Mouse (Mus musculus) lung, postnatal 4 days (tissue): Measurements from ENCODE around the gene Syne2.

Experiments
- DNase-seq, 2 experiments: peaks; one replicate each; pipeline ENCODE4 v3.0.0; 2021

Gene Syne2

DNA sequence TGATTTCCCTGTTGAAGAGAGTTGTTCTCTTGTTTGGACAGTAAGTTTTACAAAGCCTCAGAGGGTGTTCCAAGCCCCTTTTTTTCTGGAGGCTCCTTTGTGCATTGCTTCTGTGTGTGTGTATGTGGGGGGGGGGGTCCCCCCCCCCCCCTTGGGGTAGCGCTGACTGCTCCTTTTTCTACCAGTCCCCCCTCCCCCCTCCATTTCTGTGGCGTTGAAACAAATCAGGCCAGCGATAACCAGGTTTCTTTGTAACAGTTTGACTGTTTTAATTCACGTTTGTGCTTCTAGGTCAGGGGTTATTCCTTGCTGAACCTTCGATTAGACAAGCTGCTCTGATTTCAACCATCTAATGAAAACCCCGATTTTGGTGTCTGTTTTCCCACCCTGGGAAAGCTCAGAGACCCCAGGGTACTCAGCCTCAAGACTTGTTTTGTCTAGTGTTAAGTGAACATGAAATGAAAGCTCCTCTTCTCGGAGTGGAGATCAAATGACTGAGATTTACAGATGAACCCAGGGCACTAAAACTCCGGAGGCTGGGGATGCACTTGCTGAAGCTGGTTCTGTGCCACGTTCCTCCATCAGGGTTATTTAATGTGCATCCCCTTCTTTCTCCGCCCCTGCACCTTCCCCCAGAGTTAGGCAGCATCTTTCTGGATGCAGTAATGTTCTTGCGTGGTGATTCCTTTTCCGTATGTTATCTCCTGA, 56.5 kb downstream of the Syne2 start:
- no peak for DNase-seq

DNA sequence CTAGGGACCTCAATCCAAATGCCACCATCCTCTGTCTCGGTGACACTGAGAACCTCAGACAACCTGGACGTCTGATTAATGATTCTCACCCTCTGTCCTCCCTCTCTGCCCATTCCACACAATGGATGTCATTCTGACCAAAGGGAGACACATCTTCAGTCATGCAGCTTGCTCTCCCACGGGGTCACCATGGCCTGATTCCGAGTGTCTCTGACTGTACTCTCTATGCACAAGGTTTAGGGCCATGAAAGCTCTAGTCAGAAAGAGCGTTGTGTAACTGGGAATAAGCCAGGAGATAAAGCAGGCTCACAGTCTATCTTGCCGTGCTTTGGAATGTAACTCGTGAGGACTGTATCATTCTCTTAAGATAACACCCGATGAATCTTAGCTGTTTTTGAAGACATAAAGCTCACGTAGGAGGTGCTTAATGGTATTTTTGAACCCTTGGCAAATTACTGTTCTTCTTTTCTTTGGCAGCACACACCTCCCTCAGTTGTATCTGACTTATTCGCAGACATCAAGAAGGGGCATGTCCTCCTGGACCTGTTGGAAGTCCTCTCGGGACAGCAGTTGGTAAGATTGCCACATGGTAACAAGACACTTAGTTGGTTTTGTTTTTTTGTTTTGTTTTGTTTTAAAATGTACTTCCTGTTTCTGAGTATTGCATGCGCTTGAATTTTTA, 61.8 kb downstream of the Syne2 start:
- no peak for DNase-seq

DNA sequence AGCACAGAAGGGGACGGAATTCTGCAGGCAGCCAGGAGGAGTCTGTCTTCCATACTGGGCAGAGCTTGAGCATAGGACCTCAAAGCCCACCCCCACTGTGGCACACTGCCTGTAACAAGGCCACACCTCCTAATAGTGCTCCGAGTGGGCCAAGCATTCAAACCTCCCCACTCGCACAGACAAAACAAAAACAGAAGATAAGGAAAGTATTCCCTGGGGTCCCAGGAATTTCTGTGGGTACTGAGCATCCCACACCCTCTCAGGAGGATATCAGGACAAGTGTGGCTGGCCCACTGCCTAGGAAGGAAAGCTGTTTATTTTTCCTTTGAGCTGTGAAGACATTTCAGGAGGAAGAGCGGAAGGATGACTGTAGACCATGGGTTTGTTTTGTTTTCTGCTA, 63.6 kb downstream of the Syne2 start:
- peak; percentile 12 to 29 for DNase-seq

DNA sequence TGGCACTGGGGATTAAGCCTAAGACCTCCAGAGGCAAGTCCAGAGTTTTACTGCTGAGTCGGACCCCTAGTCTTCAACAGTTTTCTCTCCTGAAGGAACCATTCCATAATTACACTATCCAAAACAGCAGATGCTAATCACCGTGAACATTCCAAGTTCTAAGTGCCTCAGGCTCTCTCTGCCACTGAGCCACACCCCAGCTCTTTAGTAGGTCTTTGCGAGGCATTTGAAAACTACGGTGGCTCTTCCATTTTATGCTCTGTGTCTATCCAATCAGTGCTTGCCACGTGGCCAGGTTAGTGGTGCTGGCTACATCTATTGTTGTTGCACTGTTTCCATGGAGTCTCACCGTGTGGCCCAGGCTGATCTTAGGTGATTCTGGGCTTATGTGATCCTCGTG, 68.2 kb downstream of the Syne2 start:
- no peak for DNase-seq

DNA sequence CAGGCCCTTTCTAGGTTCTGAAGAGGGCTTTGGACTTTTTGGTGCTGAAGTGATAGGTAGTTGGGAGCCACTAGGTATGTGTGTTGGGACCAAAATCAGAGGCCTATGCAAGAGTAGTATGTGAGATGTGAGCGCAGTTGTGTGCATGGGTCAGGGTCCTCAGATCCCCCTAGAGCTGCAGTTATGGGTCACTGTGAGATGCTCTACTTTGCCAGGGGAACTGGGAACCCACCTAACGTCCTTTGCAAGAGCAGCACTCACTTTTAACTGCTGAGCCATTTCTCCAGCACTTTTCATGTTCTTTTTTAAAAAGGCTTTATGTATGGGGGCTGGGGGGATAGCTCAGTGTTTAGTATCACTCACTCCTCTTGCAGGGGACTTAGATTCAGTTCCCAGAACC, 69.0 kb downstream of the Syne2 start:
- DNase-seq: no peak

DNA sequence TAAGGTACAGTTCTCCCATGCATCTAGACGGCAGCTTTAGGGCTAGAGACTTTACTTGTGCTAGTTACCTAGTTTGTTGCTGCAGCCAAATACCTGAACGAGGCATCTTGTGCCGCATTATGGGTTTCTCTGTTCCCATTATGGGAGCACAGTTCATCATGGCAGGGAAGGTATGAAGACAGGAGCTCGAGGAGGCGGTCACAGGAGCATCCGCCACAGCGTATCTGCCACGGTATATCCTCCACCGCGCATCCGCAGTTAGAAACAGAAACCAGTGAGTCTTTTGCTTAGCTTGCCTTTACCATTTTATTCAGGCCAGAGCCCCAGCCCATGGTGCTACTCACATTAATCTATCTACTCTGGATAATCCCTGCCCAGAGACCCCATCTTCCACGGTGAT, 70.8 kb downstream of the Syne2 start:
- DNase-seq: no peak

DNA sequence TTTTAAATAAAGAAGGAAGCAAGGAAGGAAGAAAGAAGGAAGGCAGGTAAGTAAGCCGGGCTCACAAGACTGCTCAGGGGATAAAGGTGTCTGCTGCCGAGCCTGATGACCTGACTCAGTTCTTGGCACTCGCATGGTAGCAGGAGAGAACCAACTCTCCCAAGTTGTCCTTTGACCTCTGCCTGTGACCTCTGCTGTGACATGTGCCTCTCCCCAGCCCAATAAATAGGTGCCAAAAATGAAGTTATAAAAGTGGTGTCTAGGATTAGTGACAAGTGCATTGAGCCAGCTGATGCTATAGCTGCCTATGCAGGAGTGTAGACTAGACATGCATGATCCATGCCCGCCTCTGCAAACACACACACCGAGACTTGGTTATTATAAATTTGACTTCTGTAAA, 73.3 kb downstream of the Syne2 start:
- DNase-seq: no peak

DNA sequence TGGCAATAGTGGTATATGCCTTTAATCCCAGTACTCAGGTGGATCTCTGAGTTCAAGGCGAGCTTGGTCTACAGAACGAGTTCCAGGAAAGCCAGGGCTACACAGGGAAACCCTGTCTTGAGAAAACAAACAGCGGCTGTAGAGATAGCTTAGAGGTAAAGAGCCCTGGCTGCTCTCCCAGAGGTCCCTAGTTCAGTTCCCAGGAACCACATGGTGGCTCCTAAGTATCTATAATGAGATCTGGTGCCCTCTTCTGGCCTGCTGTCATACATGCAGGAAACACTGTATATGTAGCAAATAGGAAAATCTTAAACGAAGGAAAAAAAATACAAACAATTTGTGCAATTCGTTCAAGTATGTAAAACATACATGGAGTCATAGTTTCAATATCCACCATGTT, 75.5 kb downstream of the Syne2 start:
- DNase-seq: peak in 1 of 2 experiments; percentile 18

DNA sequence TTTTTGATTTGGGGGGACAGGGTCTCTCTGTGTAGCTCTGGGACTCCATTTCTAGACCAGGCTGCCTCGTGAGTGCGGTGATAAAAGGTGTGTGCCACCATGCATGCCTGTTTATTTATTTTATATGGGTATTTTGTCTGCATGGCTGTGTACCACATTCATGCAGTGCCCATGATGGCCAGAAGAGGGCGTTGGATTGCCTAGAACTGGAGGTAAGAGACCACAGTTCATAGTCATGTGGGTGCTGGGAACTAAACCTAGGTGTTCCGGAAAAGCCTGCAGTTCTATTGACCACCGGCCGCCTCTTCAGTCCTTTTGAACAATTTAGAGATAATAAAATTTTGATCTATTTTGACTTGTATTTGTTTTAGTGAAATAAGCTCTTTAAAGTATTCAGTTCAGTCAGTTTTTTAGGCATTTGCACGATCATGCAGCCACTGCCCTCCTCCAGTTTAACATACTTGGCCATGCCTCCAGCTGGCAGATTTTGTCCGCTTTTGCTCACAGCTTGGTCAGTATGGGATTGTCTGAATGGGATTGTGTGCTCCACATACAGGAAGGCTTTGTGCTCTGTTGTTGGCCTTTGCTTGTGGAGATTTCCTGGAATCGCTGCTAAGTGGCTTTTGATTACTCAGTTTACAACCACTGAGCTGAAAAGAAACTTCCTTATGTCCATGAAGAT, 76.5 kb downstream of the Syne2 start:
- DNase-seq: peak in 1 of 2 experiments; percentile 19

DNA sequence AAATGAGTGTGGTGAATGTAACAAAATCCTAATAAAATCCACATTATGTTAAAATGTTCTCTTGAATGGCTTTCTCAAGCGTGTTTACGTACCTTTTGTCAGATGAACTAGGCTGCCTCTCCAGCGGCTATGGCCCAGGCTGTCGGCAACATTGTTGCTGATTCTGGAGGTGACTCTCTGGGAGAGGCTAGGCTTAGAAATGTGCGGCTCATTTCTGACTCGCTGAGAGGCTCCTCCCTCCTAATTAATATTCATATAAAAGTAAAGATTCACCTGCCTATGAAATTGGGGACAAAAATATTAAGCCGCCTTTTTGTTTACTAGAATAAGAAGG, 77.0 kb downstream of the Syne2 start:
- no peak for DNase-seq

DNA sequence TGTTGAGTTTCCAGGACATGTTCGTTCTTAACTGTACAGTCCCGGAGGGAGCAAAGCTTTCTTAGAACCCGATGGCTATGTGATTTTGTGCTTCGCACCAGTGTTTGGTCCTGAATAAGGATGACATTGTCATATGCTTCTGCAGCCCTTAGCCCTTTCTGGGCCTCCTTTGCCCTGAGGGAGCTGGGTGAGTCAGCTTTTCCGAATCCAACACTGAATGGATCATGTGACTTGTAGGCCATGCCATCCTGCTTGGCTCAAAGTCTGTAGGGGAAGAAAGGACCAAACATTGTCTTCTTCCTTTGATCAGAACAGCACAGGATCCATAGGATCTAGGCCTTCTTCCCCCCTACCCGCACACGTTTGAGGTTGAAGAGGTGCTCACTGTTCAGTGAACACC, 79.9 kb downstream of the Syne2 start:
- DNase-seq: no peak

DNA sequence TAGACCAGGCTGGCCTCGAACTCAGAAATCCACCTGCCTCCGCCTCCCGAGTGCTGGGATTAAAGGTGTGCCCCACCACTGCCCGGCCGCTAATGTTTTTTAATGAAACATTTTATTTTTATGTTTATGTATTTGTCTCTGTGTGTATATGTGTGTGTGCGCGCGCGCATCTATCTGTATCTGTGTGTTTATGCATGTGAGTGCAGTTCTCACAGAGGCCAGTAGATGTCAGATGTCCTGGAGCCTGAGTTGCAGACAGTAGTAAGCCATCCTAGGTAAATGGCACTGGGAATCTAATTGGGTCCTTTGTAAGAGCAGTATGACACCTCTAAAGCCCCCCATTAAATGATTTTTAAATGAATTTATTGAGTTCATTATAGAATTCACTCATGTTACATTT, 83.8 kb downstream of the Syne2 start:
- no peak for DNase-seq

DNA sequence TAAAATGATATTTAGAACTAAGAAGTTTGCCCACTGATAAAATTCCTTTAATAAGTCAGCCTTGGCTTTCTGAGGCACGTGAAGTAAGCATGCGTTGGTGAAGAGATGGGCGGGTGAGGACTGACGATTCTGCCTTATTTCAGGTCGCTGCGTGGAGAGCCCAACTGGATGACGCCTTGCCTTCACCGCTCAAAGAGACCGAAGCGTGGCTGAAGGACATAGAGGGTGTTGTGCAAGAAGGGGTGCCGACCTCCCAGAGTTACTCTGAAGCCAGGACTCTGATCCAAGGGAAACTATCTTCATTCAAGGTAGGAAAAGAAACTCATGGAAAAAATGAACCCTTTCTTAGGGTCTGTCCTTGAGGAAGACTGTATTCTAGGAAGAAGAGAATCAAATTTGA, 86.1 kb downstream of the Syne2 start:
- DNase-seq: no peak

DNA sequence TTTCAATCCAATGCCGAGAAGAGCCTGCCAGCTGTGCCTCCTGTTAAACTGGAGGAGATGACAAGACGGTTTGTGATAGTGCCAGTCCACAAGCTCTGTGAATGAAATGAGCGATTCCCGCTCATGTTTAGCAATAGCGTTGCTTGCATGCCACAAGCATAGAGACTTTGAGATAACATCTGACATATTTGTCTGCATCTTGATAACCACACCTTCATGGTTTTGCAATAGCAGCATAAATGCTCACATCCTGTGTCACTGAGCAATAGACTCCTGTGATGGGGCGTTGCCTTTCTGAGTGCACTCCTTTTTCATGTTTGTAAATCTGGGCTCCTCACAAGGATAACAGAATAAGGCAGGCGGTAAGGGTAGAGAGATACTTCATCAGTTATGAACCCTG, 87.4 kb downstream of the Syne2 start:
- DNase-seq: no peak

DNA sequence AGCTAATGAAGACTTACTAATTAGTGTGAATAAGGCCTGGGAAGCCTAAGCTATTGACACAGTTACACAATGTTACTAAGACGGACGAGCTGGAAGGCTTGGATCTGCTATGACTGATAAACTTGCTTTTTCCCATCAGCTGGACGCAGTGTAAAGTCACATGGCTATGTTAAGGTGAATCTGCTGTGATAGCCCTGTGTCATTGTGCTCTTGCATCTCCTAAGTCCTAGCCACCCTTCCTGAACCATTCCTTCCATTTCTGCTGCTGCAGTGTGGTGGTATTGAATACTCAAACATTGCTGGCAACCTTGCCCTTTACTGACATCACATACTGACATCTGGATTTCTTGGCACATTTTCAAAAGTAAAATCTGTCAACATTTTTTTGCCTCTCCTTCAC, 90.5 kb downstream of the Syne2 start:
- DNase-seq: no peak

DNA sequence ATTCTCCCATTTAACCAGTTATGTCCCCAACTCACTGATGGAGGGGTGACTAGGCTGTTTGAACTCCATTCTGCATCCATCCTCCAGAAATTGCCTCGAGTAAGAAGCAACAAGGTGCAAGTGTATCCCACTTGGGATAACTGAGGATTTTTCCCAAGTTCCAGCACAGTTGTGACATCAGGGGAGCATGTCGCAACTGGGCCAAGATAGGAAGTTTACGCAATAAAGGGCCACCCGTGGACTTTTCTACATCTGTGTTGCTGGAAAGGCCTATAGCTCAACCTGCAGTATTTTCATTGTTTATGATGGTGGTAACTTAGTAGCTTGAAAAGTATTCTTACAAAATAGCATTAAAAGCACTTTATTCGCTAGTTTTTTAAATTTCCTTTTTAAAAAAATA, 97.8 kb downstream of the Syne2 start:
- no peak for DNase-seq

DNA sequence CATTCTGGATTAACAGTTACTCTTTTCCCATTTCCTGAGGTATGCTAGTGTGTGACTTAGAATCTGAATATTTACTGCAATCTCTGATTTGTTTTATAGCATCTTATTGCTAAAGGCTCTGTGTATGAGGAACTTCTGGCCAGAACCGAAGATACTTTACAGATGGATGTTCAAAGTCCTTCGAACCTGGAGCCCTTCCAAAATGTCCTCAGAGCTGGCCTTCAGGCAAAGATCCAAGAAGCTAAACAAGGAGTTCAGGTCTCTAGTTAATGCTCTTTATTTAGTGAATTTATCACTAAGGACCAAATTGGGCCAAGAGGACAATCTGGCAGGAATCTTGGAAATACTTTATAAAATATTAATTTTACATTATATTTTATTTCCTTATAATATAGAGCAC, 100.5 kb downstream of the Syne2 start:
- DNase-seq: no peak

DNA sequence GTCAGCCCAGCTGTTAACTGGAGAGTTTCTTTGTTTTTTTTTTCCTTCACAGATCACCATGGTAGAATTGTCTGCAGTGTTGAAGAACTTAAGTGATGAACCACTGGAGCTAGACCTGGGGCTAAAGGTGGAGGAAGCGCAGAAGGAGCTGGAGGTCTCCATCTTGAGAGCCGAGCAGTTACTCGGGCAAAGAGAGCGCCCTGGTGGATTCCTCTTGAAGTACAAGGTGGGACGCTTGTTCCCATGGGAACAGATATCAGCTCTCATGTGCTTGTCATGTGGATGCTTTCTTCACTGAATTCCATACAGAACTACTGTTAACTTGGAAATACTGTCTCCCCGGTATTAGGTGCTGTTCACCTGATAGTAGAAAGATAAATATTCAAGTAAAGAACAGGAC, 101.0 kb downstream of the Syne2 start:
- DNase-seq: peak; percentile 30 to 37

DNA sequence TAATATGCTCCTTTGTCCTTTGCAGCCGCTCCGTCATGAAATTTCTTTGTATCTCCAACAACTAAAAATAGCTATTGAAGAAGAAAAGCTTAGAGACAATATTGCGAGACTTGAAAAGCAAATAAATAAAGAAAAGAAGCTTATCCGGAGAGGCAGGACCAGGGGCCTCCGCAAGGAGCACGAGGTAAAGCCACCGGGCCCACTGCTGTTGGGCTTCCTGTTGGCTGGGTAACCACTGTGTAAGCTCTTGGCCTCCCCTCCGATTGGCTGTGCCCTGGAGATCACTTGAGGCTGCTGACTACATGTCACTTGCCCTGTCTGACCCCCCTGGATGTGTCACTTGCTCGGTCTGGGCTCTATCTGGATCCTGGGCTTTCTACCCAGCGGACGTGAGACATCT, 105.0 kb downstream of the Syne2 start:
- peak in 1 of 2 experiments; percentile 23 for DNase-seq

DNA sequence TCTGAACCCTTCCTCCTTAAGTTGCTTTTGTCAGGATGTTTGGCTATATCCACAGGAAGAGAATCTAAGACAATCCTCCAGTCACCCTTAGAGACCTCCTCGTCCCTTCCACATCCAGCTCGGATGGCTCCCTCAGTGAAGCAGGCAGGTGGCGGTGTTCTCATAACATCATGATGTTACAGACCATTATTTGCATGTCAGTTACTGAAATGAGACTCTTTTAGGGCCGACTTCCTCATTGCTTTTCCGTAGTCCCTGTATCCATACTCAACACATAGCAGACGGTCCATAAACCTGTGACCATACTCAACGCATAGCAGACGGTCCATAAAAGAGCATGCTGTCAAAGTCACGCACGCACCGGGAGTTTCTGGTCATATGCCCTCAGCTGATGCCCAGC, 106.9 kb downstream of the Syne2 start:
- DNase-seq: no peak

DNA sequence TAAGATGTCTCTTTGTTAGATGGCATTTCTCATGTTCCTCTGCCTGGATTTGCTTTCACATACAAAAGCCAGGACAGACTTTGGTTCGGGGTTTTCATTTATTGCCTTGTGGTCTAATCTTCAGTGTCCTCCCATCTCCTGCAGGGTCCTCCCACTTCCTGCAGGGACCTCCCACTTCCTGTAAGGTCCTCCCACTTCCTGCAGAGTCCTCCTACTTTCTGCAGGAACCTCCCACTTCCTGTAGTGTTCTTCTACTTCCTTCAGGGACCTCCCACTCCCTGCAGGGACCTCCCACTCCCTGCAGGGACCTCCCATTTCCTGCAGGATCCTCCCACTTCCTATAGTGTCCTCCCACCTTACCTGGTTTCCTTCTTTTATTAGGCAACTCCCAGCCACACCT, 109.7 kb downstream of the Syne2 start:
- no peak for DNase-seq

DNA sequence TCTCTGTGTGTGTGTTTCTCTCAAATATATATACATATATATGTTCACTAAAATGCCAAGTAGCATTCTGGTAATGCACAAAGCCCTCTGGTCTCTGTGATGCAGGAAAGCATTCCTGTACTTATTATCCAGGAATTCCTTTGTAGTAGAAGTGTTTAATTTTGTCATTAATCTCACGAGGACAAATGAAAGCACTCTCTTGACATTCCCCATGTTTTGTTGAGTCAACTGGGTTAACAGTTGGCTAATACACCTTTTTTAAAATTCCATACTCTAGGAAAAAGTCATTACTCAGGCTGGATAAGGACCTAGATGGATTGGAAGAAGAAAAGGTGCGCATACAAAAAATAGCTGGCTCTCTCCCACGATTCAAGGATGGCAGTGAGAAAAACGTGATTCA, 115.6 kb downstream of the Syne2 start:
- no peak for DNase-seq

DNA sequence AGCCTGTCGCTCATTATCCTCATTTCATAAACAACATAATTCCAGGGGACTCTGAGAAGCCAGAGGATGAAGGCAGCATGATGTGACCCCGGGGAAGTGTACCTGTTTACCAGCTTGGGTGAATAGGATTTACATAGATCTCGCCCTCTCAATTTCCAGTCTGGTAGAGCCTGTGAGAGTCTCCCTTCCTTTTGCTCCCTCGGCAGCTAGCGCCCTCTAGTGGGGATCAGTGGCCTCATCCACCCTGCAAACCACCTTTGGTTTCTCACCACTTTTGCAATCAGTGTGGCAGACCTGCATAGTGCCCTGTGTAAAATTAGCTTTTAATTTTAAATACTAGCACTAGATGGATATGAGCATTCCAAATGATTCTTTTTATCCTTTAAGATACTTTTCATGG, 133.4 kb downstream of the Syne2 start:
- DNase-seq: peak; percentile 38 to 65

DNA sequence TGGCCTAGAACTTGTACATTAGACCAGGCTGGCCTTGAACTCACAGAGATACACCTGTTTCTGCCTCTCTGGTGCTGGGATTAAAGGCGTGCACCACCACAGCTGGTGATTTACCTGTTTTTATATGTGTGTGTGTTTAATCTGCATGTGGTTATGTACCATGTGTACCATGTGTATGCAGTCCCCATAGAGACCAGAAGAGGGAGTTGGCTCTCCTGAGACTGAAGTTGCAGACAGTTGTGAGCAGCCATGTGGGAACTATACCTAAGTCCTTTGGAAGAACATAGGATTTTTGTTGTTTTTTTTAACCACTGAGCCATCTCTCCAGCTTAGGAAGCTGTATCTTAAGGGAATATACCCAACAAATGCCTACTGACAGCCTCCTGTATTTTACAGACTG, 134.1 kb downstream of the Syne2 start:
- no peak for DNase-seq
